Mouse (Mus musculus) thymus, postnatal 25 days (tissue): Measurements from ENCODE around the gene Cdca7l.

ENCODE experiments used
- DNase-seq: peaks from one replicate; pipeline ENCODE4 v3.0.0; 2022

Gene Cdca7l

DNA sequence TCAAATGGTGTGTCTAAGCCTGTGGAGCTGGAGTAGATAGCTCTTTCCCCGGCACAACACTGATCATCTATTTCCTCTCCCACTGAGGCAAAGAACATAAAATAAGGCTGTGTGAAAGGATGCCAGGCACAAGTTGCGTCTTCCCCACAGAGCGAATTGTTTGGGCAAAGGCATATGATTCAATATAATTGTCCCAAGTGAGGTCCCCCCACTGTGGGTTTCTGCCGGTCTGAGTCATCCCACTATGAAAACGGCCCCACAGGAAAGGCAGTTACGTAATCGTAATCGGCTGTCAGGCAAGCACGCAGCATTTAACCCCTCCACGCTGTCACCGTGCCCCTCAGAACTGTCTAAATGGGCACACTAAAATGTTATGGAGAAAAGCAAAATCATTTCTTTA is 6.0 kb downstream of the Cdca7l start:
- DNase-seq = no peak

DNA sequence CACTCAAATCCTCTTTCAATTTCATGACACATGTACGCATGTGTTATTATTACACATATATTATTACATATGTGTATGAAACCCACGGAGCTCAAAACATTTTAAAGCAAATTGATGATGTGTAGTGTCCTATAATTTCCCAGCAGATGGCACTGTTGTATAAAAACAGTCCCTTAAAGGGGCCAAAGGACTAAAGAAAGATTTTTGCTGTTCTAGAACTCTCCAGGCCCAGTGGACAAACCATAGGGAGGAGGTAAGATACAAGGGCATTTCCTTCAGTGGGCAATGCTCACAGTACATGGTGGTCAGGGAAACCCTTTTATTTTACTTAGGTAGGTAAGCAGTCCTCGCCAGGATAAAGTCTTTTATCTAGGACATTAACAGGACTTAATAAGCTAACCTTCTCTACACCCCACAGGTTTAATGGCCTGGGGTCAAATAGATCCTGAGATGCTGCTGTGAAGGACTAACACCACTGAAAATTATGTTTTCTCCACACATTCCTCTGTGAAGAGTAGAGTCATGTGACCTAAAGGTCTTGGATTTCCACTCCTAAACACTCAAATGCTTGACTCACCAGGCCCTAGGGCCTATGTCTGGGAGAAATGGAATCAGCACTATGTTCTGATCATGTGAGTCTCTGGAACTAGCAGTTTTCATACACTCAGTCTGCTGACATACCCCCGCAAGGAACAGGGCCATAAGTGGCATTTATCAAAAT is 16.2 kb downstream of the Cdca7l start:
- DNase-seq = no peak

DNA sequence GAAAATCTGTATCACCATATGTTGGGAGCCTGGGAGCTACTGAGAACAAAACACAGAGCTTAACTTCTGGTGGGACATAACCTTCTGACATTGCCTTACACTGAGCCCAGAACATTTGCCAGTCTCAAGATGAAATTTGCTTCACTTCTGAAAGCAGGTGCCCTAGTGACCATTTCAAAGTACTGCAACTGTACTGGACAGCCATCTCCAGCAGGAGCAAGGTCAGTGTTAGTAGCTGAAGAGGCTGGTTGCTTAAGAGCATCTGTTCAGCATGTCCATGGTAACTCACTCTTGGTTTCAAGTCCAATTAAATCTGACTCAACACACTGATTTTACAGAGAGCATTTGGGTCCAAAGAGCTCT is 16.8 kb downstream of the Cdca7l start:
- DNase-seq = no peak

DNA sequence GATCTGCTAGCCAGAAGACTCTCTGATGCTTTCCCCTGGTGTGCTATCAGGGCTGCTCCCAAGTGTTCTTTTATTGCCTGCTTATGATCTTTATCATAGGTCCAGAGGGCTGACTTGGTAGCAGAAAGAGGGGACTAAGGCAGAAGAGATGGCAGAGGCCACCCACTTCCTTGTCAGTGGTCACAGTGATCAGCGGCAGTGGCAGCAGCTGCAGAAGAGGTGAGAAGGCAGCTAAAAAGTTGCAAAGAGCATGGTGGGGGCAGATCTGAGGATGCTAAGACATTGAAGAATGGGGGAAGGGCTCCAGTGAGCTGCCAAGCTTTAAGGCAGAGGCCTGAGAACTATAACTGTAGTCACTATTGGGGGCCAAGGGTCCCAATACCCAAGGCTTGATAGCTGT is 17.3 kb downstream of the Cdca7l start:
- no peak for DNase-seq

DNA sequence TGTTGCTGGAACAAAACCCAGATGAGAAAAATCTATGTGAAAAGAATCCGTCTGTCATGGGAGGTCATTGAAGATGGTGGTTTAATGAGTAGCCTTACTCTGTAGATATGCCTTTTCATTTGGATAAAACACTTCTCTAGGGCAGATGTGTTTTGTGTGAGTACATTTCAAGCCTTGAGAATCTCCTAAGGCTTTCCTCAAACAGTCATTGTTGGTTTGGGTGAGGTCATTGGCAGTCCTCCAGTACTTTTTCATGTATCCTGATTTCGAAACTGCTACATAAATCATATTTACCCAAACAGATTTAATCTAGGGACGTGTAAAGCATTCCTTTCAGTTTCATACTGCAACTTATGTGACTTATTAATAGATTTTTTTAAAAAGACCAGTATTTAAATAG is 24.3 kb downstream of the Cdca7l start:
- DNase-seq = no peak

DNA sequence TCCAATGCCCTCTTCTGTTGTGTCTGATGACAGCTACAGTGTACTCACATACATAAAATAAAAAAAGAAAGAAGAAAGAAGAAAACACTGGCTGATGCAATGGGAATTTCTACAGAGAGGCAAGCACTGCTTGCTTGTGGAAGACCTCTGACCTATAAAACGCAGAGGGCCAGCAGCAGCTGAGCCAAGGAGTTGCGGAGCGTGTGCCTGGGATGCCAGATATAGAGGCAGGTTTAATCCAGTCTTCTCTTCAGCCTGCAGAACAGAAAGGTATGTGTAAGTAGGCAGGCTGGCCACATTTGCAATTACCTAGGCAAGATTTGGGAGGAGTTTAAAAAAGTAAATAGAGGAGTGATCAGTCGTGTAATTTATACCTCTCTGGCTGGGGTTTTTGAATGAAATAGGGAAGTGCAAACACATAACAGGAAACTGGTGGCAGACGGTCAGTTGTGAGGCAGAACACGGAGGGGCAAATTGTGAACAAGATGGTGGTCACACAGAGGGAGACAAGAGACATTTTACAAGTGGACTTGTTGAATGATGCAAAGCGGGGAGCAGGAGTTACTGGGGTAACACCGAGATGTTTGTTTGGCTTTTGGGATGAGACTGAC is 27.4 kb downstream of the Cdca7l start:
- DNase-seq = no peak

DNA sequence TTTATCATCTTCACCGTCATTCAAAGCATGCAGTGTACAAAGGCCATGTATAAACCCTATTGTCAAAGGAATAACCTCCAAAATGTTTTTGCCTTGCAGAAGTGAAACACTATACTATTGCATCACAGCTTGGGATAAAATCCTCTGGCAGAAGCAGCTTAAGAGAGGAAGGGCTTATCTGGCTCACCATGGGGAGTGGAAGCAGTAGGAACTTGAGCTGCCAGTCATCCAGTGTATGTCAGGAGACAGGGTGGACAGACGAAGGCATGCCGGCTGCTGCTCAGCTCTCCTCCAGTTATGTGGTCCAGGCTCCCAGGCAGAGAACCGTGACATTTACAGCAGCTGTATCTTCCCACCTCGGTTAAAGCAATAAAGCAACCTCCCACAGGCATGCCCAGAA is 28.1 kb downstream of the Cdca7l start:
- no peak for DNase-seq

DNA sequence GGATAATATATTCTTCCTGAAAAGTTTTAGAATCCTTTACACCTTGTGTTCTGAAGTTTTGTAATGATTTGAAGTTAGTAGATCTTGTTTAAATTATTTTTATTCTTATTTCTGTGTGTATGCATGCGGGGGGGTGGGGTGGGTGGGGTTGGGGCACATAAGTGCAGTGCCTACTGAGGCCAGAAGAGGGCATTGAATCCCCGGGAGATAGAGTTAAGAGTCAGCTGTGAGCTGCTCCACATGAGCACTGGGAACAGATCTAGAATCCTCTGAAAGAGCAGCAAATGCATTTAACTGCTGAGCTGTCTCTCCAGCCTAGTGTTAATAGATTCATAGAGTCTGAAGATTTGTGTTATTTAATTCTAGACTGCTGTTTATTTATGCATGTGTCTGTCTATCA is 30.6 kb downstream of the Cdca7l start:
- peak; percentile 16 for DNase-seq

DNA sequence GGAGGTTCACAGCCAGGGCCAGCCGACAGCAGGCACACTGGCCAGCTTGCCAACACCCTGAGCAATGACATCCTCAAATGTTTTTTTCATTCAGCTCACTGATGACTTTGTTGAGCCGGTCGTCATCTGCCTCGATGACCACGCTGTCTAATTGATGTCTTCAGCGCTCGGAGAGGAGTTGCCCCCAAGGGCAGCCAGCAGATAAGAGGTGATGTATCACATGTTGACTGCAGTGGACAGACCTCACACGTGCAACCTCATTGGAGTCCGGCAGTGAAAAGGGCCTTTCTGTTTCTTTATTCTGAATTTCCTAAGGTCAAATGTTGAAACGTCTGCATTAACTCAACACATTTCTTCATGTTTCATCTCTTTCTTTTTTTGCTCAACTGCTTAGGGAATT is 31.3 kb downstream of the Cdca7l start:
- DNase-seq = no peak

DNA sequence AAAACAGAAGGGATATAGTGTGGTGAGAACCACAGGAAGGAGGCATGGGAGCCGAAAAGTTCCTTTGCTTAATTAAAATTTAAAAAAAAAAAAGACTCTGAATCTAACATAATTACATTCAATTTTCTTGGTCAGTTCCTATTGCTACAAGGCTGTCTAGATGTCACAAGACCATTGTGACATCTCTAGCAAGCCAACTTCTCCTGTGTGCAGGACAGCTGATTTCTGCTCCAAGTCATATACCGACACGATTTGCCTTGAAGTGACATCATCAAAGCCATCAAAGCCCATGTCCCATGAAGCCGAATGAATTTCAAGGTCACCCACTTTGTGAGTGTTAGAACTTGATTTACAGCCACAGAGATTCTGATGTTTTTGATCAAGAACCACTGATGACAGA is 33.3 kb downstream of the Cdca7l start:
- DNase-seq = no peak

DNA sequence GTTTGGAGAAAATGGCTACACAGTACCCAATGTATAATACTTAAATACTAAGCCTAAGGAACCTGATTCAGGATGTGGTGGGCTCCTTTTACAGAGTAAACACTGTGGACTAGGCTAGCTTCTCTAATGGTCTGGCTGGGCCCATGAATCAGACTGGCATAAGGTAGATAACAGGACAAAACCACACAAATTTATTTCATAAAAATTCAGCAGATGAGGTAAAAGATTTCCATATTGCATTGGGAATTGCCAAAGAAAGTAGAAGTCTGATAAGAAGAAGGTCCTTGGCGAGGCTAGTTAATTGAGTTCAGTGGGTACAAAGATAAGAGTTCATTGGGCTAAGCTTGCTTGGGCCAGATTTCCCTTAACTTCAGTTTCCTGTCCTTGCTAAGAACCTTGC is 36.6 kb downstream of the Cdca7l start:
- no peak for DNase-seq

DNA sequence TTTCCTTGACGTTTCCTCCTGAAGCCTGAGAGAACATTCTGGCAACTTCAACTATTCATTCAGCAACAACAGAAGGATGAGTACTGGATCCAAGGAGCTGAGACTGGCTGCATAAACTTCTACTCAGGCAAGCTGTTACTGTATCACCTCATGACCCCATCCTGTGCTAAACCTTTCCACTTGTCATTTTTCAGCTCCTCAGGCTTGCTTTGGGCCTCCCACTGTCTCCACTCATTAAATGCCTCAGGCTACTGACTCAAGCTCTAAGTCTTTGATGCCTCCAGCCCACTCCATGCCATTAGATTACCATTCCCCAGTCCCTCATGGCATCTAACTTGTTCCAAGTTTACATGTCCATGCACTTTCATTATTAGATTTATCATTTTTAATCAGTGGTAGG is 38.6 kb downstream of the Cdca7l start:
- no peak for DNase-seq

DNA sequence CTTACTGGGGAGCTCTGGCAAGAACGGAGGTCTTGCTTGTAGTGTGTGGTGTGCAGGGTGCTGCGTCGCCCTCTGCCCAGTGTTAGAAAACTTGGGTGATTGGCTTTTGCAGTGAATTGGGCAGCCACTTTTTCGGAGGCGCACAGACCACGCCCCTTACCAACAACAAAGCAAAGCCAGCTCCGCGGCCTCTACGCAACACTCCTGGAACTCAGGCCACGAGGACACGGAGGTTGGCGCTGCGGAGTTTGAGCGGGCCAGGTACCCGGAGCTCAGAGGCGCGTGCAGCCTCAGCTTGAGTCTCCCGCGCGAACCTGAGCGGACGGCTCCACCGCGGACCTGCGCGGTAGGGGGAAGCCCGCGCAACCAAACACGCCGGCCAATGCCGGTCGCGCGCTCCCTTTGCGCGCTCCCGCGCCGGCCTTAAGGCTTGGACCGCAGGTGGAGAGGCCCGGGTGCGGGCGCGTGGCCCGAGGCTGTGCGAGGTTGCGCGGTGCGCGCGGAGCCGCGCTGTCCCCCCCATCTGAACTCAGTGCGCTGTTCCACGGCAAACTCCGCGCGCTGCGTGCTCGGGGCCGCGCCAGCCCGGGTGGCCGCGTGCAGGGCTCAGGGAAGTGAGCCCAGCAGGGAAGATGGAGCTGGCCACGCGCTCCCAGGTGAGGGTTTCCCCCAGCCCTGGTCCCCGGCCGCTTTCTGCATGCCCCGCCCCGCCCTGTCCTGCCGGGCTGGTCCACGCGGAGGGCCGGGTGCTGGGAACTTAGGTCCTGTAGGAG is 39.4 kb downstream of the Cdca7l start:
- DNase-seq = peak; percentile 78

DNA sequence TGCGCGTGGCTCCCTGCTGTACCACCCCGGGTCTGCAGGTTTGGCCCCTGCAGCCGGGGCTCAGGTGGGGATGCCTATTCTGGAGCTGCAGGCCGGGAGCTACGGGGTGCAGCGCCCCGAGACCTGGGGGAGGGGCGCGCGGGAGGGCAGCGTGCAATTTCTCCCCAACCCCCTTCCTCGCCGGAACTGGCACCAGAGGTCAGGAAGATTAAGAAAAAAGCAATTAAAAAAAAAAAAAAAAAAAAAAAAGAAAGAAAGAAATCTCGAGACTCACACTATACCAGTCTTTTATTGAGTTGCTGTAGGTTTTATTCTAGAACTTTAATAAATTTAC is 40.0 kb downstream of the Cdca7l start:
- no peak for DNase-seq

DNA sequence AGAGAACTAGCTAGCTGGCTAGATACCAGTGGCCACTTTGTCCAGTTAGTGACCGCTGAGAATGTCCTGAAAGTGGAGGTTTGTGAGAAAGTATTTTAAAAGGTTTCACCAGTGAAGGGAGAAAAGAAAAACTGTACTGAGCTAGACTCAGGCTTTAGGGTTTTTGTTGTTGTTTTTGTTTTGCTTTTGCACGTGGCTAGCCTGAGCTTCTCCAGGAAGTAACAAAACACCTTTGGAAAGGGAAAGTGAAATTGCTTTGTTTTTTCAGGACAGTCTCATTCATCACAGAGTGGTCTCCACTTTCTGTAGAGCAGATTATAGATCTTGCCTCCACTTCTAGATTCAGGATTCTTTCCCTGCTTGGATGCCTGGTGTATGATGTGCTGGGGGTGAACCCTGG is 40.8 kb downstream of the Cdca7l start:
- no peak for DNase-seq

DNA sequence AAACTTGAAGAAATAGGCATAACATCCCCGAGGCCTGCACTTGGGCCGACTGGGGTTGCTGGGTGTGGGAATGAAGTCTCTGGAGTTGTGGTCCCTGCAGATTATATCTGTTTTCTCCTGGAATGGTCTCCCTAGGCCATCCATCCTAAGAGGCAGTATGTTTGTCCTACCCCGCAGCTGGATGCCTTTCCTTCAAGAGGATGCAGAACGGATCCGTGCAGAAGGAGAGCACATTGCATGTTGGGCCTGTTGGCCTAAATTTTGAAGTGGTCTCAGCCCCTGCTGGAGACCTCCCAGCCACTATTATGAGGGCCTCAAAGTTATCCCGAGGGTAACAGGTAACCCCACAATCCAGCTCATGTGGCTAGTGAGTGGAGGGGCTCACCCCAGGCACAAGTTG is 44.5 kb downstream of the Cdca7l start:
- DNase-seq = no peak

DNA sequence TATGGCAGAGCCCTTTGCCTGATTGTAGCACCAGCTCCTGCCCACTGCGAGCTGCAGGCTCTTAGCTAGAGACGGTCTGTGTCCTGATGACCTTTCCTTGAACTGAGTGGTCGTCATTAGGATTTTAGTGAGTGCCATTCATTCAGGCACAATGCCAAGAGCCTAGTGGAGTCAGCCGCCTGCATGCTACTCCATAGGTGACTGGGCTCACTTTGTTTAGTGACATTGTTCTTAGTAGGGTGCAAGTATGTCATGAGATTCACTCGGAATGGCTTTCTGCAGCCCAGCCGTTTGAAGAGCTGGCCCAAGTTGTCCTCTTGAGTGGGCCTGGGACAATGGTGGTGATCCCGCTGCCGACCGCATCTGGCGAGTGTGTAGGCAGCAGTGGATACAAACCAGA is 46.4 kb downstream of the Cdca7l start:
- DNase-seq = no peak

DNA sequence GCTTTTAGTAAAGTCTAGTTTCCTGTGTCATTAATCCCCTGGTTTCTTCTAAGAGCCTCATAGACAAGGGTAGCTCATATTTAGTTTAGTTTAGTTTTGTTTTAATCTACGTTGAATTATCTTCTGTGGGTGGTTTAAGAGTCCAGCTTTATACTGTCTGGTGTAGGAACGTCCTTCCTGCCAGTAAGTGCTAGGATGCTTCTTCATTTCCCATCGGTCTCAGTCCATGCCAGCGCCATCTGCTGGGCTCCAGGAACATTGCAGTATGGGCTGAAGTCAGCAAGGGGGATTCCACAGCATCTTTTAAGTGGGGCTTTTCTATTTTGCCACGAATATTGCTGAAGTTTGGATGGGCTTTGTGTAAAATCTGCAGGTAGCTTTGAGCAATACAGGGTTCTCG is 49.2 kb downstream of the Cdca7l start:
- DNase-seq = peak; percentile 59

DNA sequence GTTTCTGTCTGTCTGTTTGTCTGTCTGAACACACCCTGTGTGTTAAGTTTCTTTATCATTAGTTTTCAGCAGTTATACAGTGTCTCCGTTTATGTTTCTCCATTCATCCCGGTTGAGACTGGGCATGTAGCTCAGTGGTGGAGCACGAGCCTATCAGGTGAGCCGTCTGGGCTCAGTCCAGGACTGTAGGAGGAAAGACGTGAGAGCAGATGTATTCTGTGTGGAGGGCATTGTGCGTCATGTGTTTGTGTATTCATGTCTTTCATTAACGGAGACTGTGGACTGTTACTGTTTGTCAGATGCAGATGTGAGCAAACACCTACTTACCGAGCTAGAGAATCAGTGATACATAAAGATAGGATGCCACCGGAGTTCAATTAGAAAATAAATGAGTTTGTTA is 52.9 kb downstream of the Cdca7l start:
- DNase-seq = no peak

DNA sequence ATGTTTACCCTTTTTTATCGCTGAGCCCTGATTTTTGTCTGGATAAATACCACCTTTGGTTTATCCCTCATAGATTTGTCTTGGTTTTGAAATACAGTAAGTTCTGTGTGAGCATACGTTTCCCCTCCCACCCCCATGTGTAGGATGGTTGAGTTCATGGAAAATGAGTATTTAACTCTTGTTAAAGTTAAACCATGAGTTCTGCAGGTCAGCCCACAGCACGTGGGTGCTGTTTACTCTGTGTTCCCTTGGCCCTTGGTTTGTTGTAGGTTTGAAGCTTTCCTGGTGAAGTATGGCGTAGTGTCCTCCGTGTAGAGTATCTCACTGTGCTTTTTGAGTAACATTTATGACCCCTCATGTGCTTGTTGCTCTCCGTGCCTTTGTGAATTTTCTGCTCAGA is 53.8 kb downstream of the Cdca7l start:
- no peak for DNase-seq

DNA sequence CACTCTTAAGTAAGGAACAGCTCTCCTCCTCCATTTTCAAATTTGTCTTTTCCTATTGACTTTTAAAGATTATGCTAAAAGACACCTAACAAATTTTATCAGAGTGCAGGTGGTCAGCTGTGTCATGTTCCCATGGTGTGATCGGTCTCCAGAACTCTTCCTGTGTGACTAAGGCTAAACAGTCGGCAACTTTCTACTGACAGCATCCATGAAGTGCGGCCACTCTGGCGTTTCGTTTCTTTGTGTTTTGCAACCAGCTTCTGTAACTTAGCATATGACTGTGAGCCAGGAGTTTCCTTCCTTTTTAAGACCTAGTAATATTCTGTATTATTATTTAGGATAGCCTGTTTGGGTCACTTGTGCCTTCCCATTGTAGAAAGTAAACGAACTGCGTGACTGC is 56.8 kb downstream of the Cdca7l start:
- DNase-seq = no peak

DNA sequence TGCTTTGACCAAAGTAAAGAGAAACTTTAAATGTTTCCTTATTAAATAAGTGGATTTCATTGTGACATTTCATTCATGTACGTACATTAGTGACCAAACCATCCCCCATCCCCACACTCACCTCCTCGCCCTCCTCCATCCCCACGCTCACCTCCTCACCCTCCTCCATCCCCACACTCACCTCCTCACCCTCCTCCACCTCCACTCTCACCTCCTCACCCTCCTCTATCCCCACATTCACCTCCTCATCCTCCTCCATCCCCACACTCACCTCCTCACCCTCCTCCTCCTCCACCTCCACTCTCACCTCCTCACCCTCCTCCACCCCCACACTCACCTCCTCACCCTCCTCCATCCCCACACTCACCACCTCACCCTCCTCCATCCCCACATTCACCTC is 57.2 kb downstream of the Cdca7l start:
- no peak for DNase-seq

DNA sequence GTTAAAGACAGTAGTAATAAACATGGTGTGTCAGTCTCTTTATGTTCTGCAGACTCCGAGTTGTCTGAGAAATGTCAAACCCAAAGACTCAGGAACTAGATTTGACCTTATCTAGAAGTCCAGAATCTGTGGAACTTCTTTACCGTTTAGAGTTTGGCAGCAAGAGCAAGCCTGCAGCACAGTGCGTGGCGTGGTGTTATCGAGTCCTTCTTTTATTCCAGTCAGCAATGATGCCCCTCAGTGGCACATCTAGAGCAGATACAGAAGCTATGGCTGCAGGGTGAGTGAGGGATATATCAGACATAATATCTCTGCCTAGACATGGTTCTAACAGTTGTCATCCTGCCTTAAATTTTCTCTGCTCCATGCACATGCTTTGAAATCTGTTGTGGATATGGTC is 58.6 kb downstream of the Cdca7l start:
- DNase-seq = no peak

DNA sequence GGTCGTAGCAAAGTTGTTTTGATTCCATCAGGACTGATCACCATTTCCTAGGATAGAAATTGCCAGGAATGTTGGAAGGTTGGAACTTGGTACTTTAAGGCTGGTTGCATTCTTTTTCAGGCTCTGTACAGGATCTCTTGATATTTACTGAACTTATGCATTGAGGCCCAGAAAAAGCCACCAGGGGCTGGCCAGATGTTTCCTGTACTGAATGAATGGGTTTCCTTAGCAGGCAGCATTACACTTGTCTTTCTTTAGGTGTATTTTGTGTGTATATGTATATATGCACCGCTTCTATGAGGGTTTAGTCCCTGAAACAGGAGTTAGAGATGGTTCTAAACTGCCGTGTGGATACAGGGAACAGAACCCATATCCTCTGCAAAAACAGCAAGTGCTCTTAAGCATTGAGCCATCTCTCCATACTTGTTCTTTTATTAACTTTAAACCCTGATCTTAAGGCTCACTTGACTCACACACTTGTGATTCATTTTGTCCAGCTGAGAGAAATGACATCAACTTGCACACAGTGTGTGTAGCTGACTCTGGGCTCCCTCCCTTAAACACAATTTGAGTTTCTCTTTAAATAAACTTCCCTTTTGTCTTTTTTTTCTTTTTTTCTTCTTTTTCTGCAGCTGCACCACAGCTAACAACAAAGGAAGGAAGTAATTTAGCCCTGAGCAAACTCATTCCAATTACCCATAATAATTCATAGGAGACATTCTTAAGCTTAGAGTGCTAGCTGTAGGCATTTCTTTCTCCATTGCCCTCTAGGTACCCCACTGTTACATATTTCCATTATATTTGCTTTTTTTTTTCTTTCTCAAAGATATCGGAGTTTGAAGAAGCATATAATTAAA is 63.8 kb downstream of the Cdca7l start:
- no peak for DNase-seq
